Mouse (Mus musculus) cerebellum, adult 2 months (tissue): ENCODE measurements around the gene Copg2. TPM values are rescaled to one million over a fixed set of nuclear protein-coding genes. Genes with fewer than 3 reads are reported as not detected.

Source experiments
- DNase-seq, 2 experiments: peaks; one replicate each; pipeline ENCODE4 v3.0.0; 2021
- H3K27ac ChIP-seq: fragments of 200-500 bp; 2 replicates; pipeline ENCODE4 v1.5.1; 2012; ENCODE audit warnings: low read length, control low read depth, inconsistent platforms; ENCODE audit not compliant: insufficient read depth
- H3K27me3 ChIP-seq: fragments of 200-500 bp; 2 replicates; pipeline ENCODE4 v1.6.1; 2012; ENCODE audit warnings: inconsistent platforms, mild to moderate bottlenecking, low read length, moderate library complexity; ENCODE audit not compliant: control insufficient read depth, insufficient read depth
- H3K4me1 ChIP-seq: fragments of 200-500 bp; 2 replicates; pipeline ENCODE4 v1.6.1; 2011; ENCODE audit warnings: low read length; ENCODE audit not compliant: control insufficient read depth, insufficient read depth
- H3K4me3 ChIP-seq: fragments of 200-500 bp; replicated peaks from 2 replicates; pipeline ENCODE3; 2011; ENCODE audit warnings: mild to moderate bottlenecking, low read depth, low read length, control low read depth; ENCODE audit not compliant: insufficient read depth
- CTCF ChIP-seq: fragments of 200-500 bp; IDR thresholded peaks from 2 replicates; pipeline ENCODE4 v1.5.1; 2011; ENCODE audit warnings: low read depth, mild to moderate bottlenecking, control low read depth, low read length, moderate library complexity, borderline replicate concordance; ENCODE audit not compliant: insufficient read depth
- POLR2A ChIP-seq: fragments of 200-500 bp; IDR thresholded peaks from 2 replicates; pipeline ENCODE4 v1.6.1; 2011; ENCODE audit warnings: low read length, control low read depth, borderline replicate concordance; ENCODE audit not compliant: insufficient read depth
- WGBS: fragments of 180-500 bp; shearing (Covaris S2); methylation state at CpG from one replicate; pipeline ENCODE4 v1.1.7; 2018; 5-methylcytosine and 5-hydroxymethylcytosine counted together
- polyA plus RNA-seq: library from polyadenylated mRNA; depleted of rRNA; stranded (reverse); fragments of >200 nt; gene quantifications from 2 replicates; pipeline ENCODE4 v1.2.3, GENCODE M21; 2012

The Copg2 gene
- polyA plus RNA-seq, 1 experiment, result 73.6 TPM

GRCm38 (mm10) chr6:30713455-30713854 is 183.1 kb downstream of the Copg2 start:
- TF ChIP-seq POLR2A (no peak), CTCF (no peak)
- Histone ChIP-seq H3K4me1 (no peaks in the 10 kb centered on the region), H3K27me3 (no peaks in the 10 kb centered on the region), H3K27ac (no peak overlapping the region), H3K4me3 (no peak overlapping the region)
- DNase-seq, result no peak
- WGBS, result 88% methylated on average over 6 of the region's 6 CpGs

GRCm38 (mm10) chr6:30712484-30712883 is 184.1 kb downstream of the Copg2 start:
- DNase-seq, result no peak
- Histone ChIP-seq H3K4me3 (no peak overlapping the region), H3K27me3 (no peaks in the 10 kb centered on the region), H3K4me1 (no peaks in the 10 kb centered on the region), H3K27ac (no peak overlapping the region)
- no peak for TF ChIP-seq POLR2A
- no peak for TF ChIP-seq CTCF
- 87% methylated on average over 7 of the region's 7 CpGs for WGBS

GRCm38 (mm10) chr6:30711365-30711763 is 185.2 kb downstream of the Copg2 start:
- no peaks in the 10 kb centered on the region for H3K4me1 ChIP-seq
- H3K27ac ChIP-seq, result no peak overlapping the region
- DNase-seq, result no peak
- no peak overlapping the region for H3K4me3 ChIP-seq
- TF ChIP-seq CTCF (no peak), POLR2A (no peak)
- H3K27me3 ChIP-seq, result no peaks in the 10 kb centered on the region
- WGBS, result 85% methylated on average over 10 of the region's 10 CpGs

GRCm38 (mm10) chr6:30710371-30711364 is 185.9 kb downstream of the Copg2 start:
- Histone ChIP-seq H3K4me3 (no peak overlapping the region), H3K27ac (no peak overlapping the region), H3K27me3 (no peaks in the 10 kb centered on the region), H3K4me1 (no peaks in the 10 kb centered on the region)
- TF ChIP-seq POLR2A (no peak), CTCF (no peak)
- WGBS, result 72% methylated on average over 25 of the region's 25 CpGs
- DNase-seq, result no peak

- WGBS, result 58% methylated on average over 6 of the region's 6 CpGs
- Histone ChIP-seq H3K27me3 (no peaks in the 10 kb centered on the region), H3K27ac (no peak overlapping the region), H3K4me3 (no peak overlapping the region), H3K4me1 (no peaks in the 10 kb centered on the region)
- TF ChIP-seq POLR2A, result no peak
- TF ChIP-seq CTCF, result no peak
- no peak for DNase-seq
These were observed 187.5 kb downstream of the Copg2 start for GRCm38 (mm10) chr6:30709115-30709514.

GRCm38 (mm10) chr6:30703977-30704602 is 192.5 kb downstream of the Copg2 start:
- H3K4me3 ChIP-seq, result no peak overlapping the region
- H3K4me1 ChIP-seq, result no peaks in the 10 kb centered on the region
- H3K27me3 ChIP-seq, result no peaks in the 10 kb centered on the region
- no peak for DNase-seq
- no peak for TF ChIP-seq POLR2A
- TF ChIP-seq CTCF, result no peak
- H3K27ac ChIP-seq, result no peak overlapping the region
- 61% methylated on average over 9 of the region's 9 CpGs for WGBS

GRCm38 (mm10) chr6:30703476-30703875 is 193.1 kb downstream of the Copg2 start:
- Histone ChIP-seq H3K27ac (no peak overlapping the region), H3K4me3 (no peak overlapping the region), H3K4me1 (no peaks in the 10 kb centered on the region), H3K27me3 (no peaks in the 10 kb centered on the region)
- 37% methylated on average over 6 of the region's 6 CpGs for WGBS
- TF ChIP-seq CTCF, result no peak
- TF ChIP-seq POLR2A, result no peak
- no peak for DNase-seq
